Mouse (Mus musculus): ENCODE measurements around the gene Ncam1.

Ncam1 gene

DNA sequence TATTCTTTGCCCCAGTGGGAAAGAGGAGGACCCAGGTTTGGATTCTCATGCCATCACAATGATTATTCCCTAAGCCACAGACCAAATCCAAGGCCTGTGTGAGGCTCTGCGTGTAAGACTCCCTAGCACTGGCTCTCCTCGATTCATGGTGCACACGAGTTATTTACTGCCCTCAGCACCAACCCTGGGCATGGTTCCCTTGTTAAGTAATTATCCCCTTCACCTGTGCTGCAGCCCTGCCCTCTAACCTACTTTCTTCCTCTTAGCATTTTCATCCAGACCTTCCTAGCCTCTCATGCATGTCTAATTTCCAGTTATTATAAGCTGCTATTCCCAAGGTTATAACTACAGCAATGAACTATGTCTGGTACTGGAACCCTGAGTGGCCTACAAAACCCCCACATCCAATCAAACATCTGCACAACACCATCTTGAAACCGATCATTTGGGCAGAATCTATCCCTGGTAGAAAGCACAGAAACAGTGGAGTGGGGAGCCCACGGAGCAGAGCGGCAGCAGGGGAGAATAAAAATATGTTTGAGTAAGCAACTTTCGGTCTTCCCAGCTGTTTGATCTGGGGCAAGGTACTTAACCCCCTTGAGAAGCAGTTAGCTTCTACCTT is 116.8 kb downstream of the Ncam1 start:
- in situ Hi-C loops (cut with MboI, MseI) = no loop called here

DNA sequence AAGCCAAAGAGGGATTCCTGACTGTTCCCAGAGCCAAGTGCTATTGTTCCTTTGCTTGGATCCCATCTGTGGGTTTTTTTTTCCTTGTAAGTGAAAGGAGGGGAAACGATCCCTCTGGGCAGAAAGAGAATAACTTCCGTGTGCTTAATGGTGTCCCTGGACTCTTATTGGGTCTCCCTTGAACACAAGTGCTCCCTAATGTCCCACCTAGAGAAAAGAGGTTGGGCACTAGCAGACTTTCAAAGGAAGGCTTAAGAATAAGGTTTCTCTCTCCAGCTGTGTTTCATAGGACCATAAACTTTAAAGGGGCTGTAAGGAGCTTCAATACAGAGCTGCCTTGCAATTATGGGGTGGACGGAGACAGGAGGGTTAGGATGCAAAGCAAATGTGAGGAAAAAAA is 119.5 kb downstream of the Ncam1 start:
- in situ Hi-C loops (cut with MboI, MseI) = no loop called here

DNA sequence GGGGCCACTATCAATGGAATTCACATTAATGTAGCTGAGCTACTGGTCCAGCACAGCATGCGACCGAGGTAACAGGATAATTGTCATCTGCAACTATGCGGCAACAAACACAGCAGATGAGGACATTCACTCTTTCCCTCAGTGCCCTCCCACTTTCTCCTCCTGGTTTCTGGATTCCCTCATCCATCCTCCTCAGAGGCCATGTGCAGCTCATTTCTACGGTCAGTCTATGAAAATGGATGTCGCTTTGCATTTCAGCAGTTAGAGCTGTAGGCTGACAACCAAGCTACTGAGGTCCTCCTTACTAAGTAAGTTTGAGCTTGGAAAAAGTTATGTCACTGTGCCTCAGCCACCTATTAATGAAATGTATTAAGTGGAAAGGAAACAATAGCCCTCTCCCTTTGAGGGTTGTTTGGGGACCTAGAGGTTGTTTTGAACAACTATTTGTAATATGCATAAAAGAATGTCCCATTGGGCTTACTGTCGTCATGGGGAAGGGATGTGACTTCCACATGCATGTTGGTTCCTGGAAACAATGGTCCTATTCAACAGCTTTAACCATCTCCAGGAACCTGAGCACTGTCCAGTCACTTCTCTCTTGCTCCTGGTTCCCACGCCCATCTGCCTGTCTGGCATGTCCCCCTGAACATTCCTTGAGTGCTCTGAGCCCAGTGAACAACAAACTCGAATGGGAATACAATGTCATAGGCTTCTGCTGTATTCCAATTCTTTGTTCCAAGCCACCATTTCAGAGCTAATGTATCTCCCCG is 122.8 kb downstream of the Ncam1 start:
- in situ Hi-C loops (cut with MboI, MseI) = no loop called here

DNA sequence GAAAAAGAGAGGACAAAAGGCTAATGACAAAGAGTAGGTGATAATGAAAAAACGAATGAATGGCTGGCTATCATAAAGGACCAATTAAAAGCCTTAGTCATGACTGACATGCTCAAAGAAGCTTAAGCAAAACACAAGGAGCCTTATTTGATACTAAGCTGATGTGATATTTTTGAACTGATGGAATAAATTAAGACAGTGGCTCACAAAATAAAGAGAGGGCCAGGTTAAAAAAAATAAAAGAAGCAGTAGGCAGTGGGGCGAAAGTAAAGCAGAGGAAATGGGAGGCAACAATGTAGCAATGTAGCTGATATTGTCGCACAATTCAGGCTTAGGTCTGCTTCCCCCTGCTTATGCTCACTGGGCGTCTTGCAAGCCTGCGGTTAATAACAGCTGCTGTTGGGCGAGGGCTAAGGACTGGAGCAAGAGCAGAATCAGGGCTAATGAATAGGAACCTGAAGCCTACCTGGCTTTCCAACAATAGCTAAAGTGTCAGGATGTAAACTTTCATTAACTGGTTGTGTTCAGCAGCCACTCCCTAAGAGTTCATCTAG is 126.0 kb downstream of the Ncam1 start:
- in situ Hi-C loops (cut with MboI, MseI) = no loop called here

DNA sequence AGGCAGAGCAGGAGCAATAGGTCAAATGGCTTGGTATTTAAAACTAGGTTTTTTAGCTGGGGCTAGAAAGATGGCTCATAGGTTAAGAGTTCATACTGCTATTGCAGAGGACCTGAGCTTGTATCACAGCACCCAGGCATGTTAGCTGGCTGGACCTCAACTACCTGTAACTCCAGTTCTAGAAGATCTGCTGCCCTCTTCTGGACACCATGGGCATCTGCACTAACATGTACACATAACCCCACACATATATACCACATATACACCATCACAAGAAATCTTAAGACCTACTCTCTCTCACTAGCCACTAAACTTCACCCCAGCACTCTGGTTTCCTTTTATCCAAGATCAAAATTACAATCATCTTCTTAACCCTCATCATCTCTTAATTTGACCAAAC is 131.7 kb downstream of the Ncam1 start:
- in situ Hi-C loops (cut with MboI, MseI) = no loop called here

DNA sequence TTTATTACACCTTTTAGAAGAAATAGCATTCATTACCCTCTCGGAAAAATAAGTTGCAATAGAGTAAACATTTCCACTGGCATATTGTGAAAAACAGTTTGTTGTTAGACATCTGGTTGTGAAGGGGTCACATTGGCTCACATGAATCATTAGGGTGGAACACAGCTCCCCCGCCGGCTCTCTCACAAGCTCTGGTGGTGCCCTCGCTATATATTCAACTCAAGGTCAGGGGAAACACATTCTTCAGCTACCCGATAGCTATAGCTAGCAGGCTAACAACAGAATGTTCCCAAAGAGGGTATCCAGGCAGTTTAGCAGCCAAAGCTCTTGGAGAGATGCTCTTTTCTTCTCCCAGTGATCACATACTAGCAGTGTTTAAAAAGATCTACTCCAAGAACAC is 133.4 kb downstream of the Ncam1 start:
- in situ Hi-C loops (cut with MboI, MseI) = no loop called here

DNA sequence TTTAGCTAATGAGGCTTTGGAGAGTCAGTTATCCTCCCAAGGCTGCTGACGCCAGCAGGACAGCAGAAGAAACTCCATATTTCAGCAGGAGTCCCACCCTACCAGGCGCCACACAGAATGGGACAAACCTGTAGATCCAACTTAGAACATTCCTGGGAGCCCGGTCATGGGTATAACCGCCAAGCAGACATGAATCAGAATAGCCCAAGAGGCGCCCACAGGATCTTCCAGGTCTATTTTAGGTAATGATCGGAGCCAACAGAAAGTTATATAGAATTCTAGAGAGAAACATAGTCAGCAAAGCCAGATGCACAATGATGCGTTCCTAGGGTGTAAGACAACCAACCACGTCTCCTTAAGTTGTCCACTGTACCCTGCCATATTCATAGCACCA is 134.8 kb downstream of the Ncam1 start:
- in situ Hi-C loops (cut with MboI, MseI) = no loop called here

DNA sequence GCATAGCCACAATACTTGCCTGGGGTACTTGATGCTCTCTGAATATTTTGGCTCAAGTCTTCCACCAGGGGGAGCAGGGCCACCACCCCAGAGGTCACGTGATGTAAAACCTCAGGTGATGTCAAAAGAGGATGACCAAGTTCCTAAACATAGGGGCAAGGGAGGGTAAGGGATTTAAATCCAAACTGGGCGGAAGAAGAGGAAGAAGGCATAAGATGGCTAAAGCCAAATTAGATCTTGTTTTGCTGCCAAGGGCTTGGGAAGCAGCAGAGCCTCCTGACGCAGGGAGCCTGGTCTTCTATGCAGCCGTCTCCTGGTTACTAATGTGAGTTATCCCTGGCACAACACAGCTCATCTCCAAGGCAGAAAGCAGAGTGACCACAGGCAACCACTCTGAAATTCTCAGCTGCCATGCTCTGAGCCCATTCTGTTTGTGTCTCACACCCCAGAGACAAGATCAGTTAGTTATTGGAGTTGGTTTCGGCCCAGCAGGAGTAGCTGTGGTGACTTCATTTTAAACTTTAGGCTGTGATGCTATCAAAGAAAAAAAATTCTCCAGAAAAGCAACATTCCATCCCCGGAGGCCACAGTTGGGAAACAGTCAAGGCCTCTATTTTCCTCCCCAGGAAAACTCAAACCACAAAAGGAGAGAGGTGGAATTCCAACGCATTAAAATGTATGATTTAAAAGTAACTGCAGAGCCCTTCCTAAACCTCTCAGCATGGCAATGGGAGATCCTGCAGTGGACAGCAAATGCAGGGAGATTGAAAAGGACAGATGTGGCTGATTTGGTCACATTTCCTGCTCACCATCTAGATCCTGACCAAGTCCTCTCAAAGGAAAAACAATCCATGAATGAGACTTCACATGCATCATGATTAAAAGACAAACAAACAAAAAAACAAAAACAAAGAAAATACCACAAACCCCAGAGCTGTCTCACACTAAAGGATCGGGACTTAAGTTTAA is 135.5 kb downstream of the Ncam1 start:
- in situ Hi-C loops (cut with MboI, MseI) = no loop called here

DNA sequence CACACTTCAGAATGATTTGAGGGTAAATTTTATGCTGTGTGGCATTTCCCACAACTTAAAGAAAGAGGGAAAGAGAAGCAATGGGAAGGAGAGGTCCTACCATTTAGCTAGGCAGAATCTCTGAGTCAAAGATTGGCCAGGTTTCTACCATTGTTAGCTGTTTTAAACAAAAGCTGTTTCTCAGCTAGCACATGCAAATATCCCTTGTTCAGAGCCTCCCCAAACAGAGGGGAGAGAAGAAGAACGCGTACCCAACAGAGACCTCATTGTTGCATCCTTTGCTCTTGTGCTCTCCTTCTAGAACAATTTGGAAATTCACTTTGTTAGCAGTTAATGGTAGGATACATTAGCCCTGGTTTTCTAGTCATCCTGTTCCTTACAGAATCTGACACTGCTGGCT is 137.2 kb downstream of the Ncam1 start:
- in situ Hi-C loops (cut with MboI, MseI) = no loop called here

DNA sequence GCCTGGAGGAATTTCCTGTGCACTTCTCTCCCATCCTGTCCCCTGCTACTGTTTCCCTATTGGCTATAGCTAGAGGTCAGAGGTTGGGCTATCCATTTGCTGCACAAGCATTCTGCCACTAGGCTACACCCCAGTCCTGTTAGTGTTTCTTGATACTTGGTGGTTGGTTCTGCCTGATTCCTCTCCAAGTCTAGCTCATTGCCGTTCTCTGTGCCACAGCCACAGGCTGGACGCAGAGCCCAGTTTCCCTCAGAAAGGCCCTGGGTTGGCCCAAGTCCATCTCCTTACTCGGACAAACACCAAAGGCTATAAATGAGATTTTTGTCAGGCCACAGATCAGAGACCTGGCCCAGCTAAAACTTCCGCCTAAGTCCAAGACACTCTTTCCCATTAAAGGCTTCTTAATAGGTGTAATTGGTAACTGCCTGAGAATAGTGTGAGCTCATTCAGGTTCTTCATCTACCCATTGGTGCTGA is 140.3 kb downstream of the Ncam1 start:
- in situ Hi-C loops (cut with MboI, MseI) = no loop called here

DNA sequence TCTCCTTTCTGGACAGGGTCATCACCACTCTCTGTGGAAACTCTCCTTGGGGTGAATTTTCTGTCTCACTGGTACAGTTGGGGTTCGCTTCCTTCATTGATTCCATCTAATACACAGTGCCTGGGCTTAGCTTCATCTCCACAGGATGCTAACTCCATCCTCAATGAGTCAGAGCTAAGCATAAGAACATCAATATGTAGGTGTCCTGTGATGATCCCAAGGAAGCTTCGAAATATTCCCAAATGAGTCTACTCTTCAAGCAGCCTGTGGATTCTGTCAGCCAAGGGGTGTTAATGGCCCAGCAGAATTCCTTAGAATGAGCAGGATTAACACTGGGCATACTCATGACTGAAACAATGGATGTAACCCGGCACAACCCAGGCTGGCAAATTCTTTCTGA is 144.3 kb downstream of the Ncam1 start:
- in situ Hi-C loops (cut with MboI, MseI) = no loop called here

DNA sequence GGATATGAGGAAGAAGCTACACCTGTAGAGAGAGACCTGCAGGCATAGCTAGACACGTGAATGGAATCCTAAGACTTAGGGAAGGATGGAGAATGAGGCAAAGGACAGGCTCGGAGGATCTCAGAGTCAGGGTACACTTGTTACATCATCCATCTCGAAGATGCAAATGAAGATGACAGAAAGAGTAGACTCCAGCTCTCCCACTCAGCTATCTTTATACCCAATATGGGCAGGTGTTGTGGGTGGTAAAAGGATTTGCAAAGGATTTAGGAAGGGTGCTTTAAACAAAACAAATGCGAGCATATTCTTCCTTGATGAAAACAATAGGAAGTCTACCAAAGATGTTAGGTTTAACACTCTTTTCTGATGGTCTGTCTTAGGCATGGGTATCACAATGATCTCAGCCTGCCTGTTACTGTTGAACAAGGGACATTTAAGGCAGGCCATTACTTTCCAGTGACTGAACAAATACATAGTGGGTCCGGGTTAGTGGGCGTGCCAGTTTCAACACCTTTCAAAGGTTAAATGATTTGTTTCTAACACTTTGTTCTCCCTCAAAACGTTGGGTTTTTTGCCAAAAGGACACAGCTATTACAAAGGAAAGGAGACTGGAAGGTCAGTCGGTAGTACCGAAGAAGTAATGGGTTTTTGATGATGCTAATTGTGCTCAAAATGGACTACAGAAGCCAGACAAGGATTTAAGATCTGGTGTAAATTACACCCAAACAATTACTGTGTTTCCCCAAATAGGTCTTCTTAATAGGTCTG is 145.1 kb downstream of the Ncam1 start:
- in situ Hi-C loops (cut with MboI, MseI) = no loop called here

DNA sequence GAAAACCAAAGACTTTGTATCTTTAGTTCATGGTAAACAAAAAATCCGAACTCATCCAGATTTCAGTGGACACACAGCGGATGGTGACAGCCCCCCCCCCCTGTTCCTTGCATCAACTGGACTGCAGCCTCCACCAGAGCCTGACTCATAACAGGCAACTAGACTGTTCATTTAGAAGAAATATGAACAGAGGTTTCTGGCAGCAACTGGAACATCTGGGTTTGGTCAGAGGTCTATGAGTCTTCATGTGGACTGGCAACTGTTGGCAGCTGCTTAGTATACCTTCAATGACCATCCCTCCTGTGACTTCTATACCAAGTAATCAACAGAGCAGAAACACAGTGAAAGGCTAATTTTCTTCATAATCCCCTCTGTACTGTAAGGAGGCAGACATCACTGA is 154.4 kb downstream of the Ncam1 start:
- in situ Hi-C loops (cut with MboI, MseI) = no loop called here

DNA sequence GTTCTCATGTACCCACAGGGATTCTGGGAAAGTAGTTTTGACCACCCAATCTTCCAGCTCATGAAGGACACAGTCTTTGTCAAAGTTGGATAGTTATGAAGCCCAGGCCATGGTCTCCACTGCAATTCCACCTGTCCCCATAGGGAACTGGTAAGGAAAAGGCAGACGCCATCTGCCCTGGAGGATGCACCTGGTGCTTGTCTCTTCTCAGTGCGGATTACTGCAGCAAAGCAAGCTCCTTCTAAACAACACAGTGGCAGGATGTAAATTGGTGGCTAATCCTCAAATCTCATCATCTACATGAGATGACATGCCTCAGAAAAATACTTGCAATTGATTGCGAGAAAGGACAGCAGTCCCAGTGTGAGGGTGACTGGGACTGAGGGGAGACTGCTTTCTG is 158.0 kb downstream of the Ncam1 start:
- in situ Hi-C loops (cut with MboI, MseI) = no loop called here

DNA sequence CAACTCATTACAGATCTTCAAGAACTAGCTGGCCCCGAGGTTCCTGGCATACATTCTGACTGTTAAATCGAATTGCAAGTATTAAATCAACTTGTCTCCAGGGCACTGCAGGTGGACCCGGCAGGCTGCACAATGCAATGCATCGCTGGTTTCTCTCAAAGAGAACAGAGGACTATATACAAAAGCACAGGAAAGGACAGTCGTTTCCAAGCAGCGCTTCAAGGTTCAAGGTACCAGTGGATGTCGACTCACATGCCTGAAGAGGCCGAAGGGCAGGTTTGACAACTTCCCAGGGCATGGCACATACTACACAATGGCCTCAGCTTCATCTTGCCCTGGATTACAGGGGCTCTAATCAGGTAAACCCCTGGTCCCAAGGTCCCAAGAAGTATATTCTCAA is 158.6 kb downstream of the Ncam1 start:
- in situ Hi-C loops (cut with MboI, MseI) = no loop called here

DNA sequence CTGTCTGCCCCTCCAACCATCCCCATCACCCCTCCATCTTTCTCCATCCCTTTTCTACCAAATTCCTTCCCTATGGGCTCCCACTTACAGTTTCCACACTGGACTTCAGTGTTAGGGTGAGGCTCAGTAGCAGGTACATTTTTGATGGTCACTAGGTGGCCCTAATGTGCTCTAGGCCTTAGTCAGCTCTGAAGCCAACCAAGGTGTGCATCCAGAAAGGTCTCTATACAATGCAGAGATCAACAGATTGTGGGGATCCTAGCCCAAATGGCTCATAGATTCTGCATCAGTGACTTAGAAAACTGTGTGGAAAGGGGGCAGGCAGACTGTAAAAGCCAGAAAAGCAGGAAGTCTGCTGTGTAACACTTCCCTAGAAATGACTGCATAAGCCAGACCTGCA is 160.8 kb downstream of the Ncam1 start:
- in situ Hi-C loops (cut with MboI, MseI) = no loop called here

DNA sequence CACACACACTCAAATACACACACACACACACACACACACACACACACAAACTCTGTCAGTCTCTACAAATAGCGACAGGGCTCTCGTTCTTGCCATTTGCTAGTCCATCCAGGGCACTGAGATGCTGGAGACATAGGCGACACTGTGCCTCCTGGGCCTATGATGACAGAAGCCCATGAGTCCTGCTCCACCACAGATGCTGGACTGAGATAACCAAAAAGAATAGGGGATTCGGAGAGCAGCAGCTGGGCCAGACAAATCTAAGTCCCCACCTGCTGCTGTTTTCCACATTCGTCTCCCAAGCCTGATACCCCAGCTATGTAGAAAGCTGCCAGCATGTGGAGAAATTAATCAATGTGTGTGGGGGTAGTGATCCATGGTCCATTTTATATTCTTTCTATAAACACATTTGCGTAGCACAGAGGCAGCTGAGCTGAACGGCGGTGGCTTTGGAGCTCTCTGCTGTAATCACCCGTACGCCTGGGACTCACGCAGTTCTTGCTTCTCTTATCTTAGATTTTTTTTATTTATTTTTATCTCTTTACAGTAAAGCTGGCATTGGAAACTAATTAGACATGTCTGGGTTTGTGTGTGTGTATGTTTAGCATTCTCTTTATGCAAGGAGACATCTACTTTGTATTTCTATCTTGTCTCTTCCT is 162.9 kb downstream of the Ncam1 start:
- in situ Hi-C loops (cut with MboI, MseI) = no loop called here

DNA sequence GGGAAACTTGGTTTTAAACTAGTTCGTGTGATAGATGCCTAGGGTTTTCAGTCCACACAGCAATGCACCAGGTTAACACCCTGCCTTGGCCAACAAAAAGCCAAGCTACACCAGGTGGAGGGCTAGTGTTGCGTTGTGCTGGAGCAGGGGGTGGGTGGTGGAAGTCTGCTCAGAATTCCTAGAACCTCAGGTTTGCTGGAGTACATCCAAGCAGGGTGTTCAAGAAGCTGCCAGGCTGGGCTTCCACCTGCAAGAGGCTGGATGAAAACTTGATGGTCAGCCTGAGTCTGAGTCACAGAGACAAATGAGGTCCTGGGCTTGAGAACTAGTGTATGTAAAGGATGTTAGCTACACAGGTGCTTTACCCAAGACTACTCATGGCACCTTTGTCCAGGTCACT is 166.1 kb downstream of the Ncam1 start:
- in situ Hi-C loops (cut with MboI, MseI) = no loop called here

DNA sequence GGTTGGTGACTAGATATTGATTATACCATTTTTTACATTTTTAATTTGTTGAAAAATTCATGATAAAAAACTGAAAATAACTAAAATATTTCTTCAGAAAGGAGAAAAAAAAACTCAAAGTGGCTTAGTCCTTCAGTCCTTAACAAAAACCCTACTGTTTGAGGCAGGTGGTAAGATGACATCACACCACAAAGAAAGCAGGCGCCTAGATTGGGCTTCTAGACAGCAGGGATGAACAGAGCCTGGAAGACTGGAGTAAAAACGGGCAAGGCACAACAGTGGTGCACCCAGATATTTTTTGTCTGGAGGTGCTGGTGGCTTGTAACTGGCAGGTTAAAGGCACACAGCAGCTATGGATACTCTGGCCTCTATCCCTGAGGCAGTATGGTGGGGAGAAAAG is 168.4 kb downstream of the Ncam1 start:
- in situ Hi-C loops (cut with MboI, MseI) = no loop called here

DNA sequence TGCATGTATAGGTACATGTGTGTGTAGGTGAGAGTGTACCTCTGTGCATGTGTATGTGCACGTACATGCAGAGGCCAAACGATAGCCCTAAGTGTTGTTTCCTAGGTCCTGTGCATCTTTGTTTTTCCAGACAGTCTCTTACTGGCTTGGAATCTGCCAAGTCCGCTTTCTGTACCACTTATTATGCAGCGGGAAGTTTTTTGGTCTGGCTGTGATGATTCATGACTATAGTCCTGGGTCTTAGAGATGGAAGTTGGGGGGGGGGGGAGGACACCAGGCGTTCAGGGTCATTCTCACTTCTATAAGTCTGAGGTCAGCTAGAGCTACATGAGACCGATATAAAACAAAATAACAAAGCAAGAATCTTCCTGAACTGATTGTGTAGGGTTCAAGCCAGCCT is 173.8 kb downstream of the Ncam1 start:
- in situ Hi-C loops (cut with MboI, MseI) = no loop called here
